Mouse (Mus musculus) layer of hippocampus, adult 18-20 months (tissue): ENCODE data around the gene Slc4a1. TPM values are rescaled to one million over a fixed set of nuclear protein-coding genes. Genes with fewer than 3 reads are reported as not detected.
"Not testable (repeated sequence)": the region's sequence is repeated elsewhere in the genome, so short reads cannot be mapped to it uniquely, and the experiment has no call there.

Experiments
- DNase-seq, 2 experiments: peaks; one replicate each; pipeline ENCODE4 v3.0.0; 2022; ENCODE audit warnings: low spot score in 2 of 2
- total RNA-seq, 2 experiments: library from RNA; stranded (reverse); gene quantifications; 2 replicates each; pipeline ENCODE4 v1.2.3; 2021

Gene Slc4a1
- total RNA-seq, 2 experiments from 2014 or later = 0.30 to 0.41 TPM

DNA sequence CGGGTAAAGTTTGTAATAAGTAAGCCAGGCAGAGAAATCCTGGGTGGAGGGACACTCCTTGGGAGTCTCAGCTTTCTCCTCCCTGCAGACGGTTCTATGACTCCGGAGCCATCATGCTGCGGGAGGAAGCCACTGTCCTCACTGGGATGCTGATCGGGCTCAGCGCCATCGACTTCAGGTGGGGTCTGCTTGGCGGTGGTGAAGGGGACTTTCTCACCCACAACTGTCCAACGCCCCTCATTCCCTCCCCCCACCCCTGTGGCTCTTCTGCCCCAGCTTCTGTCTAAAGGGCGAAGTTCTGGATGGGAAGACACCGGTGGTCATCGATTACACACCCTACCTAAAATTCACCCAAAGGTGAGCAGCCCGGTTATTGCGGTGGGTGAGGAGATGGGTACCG is 33.1 kb upstream of the Slc4a1 start:
- DNase-seq = no peak

DNA sequence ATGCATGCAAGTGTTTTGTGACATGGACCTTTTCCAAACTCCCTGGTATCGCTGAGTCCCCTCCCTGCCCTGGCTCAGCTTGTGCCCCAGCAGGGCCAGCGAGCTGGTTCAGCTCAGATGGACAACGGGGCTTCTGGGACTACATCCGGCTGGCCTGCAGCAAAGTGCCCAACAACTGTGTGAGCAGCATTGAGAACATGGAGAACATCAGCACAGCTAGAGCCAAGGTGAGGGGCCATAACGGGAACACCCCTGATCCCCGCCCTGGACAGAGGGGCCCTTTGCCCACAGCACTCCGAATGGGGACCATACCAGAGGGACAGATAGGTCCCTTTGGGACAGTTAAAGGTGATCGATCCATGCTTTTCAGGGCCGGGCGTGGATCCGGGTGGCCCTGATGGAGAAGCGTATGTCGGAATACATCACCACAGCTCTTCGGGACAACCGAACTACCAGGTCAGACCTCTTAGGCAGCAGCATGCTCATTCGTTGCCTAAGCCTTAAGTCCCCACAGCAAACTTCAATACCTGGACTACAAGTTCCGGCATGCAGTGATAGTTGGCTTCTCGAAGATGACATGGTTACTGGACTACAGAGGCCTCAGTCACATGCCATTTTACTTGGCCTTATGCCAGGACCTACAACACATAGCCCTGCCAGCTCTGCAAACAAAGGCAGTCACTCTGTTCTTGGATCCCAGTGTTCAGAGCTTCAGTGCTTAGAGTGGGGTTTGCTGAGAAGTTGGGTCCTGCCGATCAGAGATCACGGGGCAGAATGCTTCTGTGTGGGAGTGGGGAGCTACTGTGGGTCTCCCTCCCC is 32.2 kb upstream of the Slc4a1 start:
- peak in 1 of 2 experiments; percentile 73 for DNase-seq

DNA sequence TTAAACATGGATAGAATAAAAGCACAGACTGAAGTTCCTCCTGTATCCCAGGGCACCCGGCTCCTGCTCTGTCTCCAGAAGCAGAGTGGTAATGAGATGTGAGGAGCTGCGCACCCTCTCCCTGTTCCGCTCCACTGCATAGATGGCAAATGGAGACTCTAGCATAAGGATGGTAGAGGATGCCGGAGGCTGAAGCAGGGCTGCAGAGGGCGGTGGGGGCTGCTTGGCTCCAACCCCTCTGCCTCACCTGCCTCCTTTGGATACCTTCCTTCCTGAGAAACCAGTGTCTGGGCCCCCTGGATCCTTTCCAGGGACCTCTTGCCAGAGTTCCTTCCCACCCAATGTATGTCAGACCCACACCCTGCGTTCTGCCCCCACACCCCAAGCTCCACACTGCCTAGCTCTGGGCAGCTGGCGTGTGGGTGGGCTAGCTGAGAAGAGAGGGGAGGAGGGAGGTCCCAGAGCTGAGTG is 30.7 kb upstream of the Slc4a1 start:
- peak in 1 of 2 experiments; percentile 44 for DNase-seq

DNA sequence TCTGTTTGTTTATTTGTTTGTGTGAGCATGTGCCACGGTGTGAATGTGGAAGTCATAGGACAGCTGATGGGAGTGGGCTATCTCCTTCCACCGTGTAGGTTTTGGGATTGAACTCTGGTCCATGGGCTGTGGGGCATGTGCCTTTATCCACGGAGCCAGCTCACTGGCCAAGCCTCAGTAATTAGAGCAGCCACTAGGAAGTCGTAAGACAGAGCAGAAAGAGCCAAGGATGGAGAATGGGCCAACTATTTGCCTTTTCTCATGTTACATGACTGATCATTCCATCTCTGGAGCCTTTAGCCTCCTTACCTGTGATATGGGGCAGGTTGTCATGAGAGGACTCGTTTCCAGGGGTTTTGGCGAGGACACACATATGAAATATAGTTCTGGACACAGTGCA is 30.3 kb upstream of the Slc4a1 start:
- DNase-seq = no peak

DNA sequence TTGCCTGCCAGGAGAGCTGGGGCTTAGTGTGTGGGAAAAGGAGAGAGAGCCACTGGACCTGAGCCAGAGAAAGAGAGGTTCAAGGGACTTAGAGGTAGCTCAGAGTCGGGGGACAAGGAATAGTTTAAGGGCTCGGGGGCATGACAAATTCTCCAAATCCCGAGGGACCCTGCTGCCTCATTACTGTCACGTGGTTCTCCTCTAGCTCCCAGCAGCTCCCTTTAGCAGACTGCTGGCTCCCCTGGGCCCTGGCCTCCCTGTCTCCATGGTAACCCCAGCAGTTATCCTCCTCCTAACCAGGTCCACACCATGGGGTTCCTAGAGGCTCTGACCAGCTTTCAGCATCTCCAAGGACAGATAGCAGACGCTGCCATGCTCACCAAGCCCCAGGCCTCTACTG is 29.2 kb upstream of the Slc4a1 start:
- DNase-seq = peak in 1 of 2 experiments; percentile 21

DNA sequence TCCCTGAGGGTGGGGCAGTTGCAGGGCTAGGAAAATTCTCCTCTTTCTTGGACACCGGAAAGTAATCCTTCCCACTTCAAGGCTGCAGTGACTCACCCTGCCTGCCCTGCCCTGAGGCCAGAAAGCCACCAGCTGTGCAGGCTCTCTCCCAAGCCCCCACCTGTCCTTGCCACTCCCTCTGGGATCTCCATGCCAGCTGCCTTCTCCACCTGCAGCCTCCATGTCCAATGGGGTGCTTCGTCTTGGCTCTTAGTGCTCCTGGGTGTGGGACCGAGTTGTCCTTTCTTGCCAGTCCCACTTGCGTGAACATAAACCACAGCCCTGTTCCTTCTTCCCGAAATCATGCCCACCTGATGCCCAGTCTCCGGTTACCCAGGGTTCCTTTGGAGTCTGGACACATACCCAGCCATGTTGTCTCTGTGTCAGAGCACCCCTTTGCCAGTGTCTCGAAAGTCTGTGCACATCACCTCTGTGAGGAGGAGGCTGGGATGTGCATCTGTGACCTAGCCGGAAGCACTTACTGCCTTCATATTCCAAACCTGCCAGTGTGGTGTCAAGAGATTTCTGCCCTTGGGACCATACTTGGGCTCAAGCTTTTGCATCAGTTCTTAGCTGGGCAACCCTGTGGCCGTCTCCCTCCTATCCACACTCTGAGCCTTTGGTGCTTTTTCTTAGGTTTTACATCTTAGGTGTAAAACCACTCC is 28.6 kb upstream of the Slc4a1 start:
- no peak for DNase-seq

DNA sequence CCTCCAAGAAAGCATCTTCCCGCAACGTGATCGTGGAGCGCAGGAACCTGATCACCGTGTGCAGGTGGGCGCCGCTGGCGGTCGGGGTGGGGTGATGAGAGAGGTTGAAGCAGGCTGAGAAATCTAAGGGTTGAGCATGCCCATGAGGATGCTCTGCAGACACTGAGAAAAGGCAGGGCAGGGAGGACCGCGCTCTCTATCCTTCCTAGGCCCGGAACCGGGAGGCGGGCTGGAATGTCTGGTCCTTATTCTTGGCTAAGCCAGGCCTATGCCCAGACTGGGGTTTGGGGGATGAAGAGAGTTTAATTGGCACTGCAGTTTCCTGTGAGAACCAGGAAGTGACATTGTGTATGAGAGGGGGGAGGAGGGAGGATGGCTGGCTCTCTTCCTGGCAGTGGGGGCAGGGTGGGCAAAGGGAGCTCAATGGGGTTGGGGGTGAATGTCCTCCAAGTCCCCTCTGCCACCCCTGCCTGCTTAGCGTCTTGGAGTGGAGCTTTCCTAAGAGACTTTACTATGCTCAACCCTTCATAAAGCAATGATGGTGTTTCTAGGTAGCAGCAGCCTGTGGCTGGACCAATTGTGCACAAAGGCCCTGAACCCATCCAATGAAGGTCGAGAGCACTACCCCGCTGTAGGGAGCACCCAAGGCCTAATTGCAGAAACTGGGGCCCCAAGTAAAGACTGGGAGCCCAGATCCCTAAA is 27.9 kb upstream of the Slc4a1 start:
- DNase-seq = peak in 1 of 2 experiments; percentile 64

DNA sequence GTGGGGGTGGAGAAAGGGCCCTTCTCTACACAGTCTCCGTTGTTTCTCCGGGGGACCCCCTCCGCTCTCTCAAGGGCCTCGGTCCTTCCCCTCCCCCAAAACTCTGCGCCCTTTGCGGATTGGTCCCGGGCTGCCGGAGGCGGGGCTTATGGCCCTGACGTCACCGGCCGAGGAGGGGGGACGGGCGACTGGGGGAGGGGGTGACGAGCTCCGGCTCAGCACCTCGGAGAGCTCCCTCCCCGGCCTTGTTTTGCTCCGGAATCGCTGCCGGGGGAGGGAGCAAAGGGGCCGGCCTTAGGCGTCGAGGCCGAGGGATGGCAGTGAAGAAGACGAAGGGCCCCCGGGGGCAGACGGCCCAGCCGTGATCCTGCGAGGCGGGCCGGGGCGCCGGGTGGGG is 27.2 kb upstream of the Slc4a1 start, which contains the start of gene Rundc3a:
TSS of gene Rundc3a (plus strand) at position 166 of the 397 bp plus-strand sequence.
- peak; percentile 95 to 97 for DNase-seq

DNA sequence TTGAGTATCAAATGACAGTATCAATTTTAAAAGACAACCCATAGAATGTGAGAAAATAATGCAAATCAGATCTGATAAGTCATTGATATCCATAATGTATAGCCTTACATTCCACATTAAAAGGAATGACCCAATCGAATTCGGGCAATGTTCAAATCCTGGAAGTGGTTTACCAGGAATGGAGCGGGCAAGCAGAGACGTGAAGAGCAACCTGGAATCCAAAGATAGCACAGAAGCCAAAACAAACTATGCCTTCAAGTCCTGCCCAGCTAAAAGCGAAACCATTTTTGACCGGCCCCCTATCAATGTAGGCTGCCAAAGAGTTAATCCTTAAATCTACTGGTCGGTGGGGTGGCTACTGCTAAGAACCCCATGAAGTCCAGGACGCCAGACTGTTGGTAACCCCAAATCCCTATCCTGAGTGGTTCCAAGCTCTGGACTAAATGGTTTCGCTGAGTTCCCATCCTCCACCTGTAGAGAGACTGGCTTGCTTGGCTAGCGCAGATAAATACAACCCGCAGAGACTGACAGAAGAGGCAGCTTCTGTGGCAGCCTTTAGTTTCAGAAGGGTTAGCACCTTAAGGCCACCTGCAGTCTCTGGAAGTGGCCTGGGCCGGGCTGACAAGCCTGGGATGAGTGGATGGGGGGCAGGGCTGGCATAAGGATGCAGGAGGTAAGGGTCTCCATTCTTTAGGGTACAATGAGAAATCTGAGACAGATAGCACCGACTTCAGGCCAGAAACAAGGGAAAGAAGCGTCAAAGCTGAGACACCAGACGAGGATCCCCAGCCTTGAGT is 26.6 kb upstream of the Slc4a1 start:
- DNase-seq = no peak

DNA sequence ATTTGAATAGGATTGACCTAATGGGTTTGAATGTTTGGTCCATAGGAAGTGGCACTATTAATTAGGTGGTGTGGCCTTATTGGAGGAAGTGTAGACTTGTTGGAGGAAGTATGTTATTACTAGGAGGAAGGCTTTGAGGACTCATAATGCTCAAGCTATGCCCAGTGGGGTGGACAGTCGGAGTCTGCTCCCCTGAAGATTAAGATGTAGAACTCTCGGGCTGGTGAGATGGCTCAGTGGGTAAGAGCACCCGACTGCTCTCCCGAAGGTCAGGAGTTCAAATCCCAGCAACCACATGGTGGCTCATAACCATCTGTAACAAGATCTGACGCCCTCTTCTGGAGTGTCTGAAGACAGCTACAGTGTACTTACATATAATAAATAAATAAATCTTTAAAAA is 23.4 kb upstream of the Slc4a1 start:
- DNase-seq = not testable (repeated sequence)

DNA sequence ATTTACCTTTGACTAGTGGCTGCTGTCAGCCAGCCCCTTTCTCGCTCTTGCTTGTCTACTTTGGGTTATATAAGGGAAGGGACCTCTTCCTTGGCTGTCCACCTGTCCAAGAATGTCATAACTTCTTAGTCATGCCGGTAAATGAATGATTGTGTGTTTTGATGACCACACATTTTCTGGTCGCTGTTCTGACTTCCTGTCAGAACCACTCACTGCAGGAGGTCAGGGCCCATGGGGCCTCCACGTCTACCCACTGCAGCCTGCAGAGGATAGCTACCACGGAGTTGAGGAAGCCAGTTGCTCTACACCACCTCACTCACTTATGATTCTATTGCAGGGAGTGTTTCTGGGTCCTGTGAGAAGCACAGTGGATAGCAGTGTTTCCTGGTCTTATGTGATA is 20.1 kb upstream of the Slc4a1 start:
- no peak for DNase-seq

DNA sequence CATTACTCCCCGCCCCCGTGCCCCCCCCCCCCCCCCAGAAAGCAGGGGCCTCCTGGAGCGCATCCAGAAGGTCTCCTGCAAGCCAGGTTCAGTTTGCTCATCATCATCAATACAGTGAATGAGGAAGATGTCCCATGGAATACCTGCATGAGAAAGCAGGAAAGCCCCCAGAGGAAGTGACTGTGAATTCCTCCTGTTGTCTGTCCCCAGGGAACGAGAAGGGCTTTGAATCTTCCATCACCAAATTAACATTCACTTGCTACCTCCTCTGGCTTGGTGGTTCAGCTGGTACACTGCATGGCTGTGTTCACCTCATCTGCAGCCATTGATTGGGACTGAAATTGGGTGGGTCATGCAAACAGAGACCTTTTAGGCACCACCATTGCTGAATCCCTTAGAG is 19.1 kb upstream of the Slc4a1 start:
- DNase-seq = no peak

DNA sequence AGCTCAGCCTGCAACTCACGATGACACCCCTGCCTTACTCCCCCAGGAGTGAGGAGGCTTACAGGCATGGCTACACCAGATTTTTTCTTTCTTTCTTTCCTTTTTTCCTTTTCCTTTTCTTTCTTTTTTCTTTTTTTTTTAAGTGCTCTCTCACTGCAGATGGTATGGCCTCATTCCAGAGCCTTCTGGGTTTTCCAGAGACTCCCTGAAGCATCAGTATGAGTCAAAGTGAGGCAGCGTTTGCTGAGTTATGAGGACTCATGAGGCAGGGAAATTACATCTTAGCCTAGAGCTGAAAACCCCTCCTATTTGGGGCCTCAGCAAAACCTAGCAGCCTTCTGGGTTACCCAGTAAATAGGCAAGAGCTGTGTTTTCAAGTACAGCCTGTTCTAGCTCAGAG is 18.4 kb upstream of the Slc4a1 start:
- peak in 1 of 2 experiments; percentile 59 for DNase-seq

DNA sequence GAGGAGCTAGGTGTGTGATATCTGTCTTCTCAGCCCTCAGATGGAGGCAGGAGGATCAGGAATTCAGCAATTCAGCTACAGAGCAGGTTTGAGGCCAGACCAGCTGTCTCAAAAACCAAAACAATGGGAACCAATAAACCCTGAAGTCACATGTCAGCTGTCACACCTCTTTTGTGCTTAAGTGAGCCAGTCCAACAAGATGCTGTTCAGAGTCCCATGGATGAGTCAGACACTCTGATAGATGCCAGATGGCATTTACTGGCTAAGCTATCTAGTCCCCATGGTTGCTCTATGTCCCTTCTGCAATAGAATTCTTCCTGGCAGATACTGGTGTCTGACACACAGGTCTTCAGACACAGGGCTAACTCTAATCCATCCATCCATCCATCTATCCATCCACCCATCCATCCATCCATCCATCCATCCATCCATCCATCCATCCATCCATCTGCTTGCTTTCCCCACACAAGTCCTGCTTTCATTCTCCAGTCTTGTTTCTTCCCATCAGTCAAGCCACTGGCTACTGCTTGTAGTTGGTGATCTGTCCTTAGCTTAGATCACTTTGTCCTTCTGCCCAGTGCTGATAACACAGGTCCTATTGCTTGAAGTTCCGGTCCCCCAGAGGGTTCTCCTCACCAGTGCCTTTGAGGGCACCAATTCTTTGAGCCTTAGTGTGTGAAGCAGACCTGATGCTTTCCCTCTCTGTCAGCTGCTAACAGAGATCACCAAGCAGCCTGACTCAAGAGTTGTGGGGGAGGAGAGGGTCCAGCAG is 17.5 kb upstream of the Slc4a1 start:
- peak in 1 of 2 experiments; percentile 44 for DNase-seq

DNA sequence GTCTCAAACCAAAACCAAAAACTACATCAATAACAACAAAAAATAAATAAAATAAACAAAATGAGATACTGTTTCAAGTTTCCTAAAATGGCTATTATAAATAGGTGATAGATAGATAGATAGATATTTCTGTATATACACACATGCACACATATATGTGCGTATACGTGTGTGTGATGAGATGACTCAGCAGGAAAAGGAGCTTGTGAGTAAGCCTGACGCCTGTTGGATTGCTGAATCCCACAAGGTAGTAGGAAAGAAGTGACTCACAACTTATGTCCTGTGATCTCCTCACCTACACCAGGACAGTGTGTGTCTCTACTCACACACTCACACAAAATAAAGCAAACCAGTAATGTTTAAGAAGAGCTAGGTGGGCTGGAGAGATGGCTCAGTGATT is 16.8 kb upstream of the Slc4a1 start:
- no peak for DNase-seq

DNA sequence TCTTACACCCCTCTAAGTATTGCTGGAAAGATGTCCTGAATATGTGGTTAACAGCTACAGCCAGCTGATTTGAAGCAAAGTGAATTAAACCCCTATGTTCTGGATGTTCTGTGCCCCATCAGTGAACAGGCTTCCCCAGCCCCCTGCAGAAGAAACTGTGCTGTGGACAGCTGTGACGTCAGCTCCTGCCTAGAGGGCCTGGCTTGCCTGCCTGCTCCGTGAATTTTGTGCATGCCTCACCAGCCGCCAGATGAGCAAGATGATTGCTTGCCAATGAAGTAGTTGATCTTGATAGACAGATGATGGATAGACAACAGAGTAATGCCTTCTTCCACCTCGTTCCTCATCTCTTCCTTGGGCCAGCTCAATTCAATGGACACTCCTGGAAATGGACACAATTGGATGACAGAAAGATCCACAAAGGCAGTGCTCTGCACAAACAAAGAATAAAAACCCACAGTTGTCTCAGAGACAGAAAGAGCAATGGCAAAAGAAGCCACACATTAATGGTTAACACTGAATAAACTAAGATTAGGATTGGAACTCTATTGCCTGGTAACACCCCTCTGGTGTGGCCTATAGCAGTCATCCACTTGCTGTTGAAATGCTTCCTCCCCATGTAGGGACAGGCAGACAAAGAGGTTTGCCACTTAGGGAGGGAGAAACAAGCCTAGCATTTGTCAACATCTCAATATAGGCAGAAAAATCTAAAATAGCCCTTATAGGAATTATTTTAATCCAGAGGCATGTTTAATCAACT is 15.5 kb upstream of the Slc4a1 start:
- no peak for DNase-seq

DNA sequence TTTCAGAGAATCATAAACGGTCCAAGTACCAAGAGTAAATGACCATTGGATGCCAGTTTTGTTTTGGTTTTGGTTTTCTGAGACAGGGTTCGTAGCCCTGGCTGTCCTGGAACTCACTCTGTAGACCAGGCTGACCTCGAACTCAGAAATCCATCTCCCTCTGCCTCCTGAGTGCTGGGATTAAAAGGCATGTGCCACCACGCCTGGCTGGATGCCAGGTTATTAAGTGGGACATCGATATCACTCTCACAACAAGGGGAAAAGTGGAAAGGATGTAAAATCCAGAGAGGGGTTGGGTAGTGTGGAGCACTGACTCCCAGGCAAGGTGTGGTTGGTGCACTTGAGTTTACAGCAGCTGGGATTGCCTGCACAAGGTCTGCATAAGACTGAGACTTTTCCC is 14.1 kb upstream of the Slc4a1 start:
- DNase-seq = no peak

DNA sequence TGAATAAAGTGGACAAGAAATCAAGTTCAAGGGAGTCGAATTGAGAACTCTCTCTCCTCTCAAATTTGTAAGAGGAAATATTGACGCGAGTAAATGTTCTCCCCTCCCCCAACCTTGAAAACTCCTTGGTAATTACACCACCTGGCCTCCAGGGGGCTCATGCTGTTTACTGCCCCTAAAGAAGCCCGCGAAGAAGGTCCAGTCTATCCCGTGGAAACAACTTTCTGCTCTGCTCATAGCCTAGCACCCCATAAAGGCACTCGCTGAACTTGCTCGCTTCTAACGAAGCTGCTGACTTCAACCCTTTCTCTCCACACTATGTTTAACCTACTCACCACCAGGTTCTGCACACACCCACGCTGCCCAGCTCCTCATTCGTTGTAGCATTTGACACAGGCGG is 11.2 kb upstream of the Slc4a1 start:
- DNase-seq = no peak

DNA sequence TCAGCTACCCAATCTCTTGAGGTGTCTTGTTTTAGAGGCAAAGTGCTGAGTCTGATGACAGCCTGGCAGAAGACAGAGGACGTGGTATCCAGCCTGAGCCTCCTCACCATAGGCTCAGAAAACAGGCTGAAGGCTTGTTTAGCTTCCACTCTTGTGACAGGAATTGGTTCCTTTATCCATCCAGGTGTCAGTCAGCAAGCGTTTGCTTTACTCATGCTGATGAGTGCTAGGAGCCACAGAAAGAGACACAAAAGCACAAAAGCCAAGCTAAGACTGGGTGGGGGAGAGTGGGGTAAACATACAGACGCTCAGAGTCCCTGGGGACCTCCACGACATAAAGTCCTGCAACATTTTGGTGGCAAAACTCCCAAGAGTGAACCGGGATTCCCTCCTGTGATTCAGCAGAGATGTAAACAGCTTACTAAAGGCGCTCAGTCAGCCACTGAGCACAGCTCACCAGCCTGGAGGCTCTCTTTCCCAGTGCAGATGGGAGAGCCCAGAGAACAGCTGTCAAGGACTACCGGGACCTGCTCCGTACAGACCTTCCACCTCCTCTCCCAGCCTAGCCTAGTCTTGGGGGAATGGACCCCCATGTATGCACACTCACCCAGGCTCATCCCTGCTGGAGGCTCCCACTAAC is 10.3 kb upstream of the Slc4a1 start:
- no peak for DNase-seq
